Mouse (Mus musculus) liver, embryonic 13.5 days (tissue): Measurements from ENCODE around the gene Gm6034. TPM values are rescaled to one million over a fixed set of nuclear protein-coding genes. Genes with fewer than 3 reads are reported as not detected.
"Not testable (repeated sequence)": the region's sequence is repeated elsewhere in the genome, so short reads cannot be mapped to it uniquely, and the experiment has no call there.

Experiments
- ATAC-seq: fragments of 200-750 bp; cut with Nextera tagmentation; 2 replicates; pipeline ENCODE4 v1.8.0; 2017; ENCODE audit warnings: low read depth, mild to moderate bottlenecking, moderate number of reproducible peaks, moderate library complexity
- DNase-seq: peaks from one replicate; pipeline ENCODE4 v3.0.0; 2022
- H3K27ac ChIP-seq: fragments of 300-500 bp; sonication (generic); 2 replicates; pipeline ENCODE4 v1.5.1; 2015; ENCODE audit warnings: moderate library complexity, mild to moderate bottlenecking, inconsistent platforms
- H3K27me3 ChIP-seq: fragments of 300-500 bp; sonication (generic); 2 replicates; pipeline ENCODE4 v1.6.1; 2015; ENCODE audit warnings: mild to moderate bottlenecking, inconsistent platforms
- H3K36me3 ChIP-seq: fragments of 300-500 bp; sonication (generic); 2 replicates; pipeline ENCODE4 v1.6.1; 2015; ENCODE audit warnings: mild to moderate bottlenecking, inconsistent platforms
- H3K4me1 ChIP-seq: fragments of 300-500 bp; sonication (generic); replicated peaks from 2 replicates; pipeline ENCODE4 v1.6.1; 2015; ENCODE audit warnings: inconsistent platforms
- H3K4me2 ChIP-seq: fragments of 300-500 bp; sonication (generic); 2 replicates; pipeline ENCODE4 v1.6.1; 2015; ENCODE audit warnings: inconsistent platforms, mild to moderate bottlenecking, moderate library complexity
- H3K4me3 ChIP-seq: fragments of 300-500 bp; sonication (generic); replicated peaks from 2 replicates; pipeline ENCODE4 v1.5.1; 2015; ENCODE audit warnings: mild to moderate bottlenecking, inconsistent platforms
- H3K9ac ChIP-seq: fragments of 300-500 bp; sonication (generic); 2 replicates; pipeline ENCODE4 v1.6.1; 2015; ENCODE audit warnings: mild to moderate bottlenecking, inconsistent platforms
- H3K9me3 ChIP-seq: fragments of 300-500 bp; sonication (generic); replicated peaks from 2 replicates; pipeline ENCODE4 v1.6.1; 2016; ENCODE audit warnings: inconsistent platforms
- WGBS: fragments of 180-500 bp; shearing (Covaris S2); methylation state at CpG from one replicate; pipeline ENCODE4 v1.1.7; 2015; ENCODE audit not compliant: insufficient replicate concordance; 5-methylcytosine and 5-hydroxymethylcytosine counted together
- polyA plus RNA-seq: library from polyadenylated mRNA; unstranded; fragments of >200 nt; fragmentation: Nextera tagmentation; extraction: Ambion mirVana; gene quantifications from 2 replicates; pipeline ENCODE4 v1.2.1, GENCODE M21; 2015

Gm6034 gene
- polyA plus RNA-seq, 1 experiment from 2014 or later, result not detected

DNA sequence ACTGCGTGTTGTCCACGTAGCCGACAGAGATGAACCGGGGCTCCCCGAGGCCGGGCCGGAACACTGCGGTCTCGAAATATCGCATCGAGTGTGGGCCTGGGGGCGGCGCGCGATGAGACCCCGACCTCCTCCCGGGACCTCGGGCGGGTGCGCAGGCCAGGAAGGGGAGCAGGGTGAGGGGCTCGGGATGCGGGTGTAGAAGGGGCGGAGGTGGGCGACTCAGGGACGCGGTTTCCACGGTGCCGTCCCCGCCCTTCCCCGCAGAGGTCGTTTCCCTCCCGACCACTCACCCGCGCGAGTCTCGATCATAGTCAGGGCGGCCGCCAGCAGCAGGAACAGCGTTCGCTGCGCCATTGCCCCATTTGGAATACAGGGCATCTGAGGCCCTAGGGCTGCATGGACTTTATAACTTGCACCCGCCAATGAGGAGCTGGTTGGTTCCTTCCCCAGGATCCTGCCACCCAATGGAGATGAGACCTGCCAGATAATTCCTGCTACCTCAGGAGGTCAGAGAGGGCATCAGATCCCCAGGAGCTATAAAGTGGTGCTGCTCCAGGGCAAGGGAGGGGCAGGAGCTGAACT, 41.2 kb downstream of the Gm6034 start:
- Histone ChIP-seq H3K4me3 (peak overlapping the region; percentile 57), H3K9ac (peak overlapping the region; percentile 47; the same call in 1 of the 2 replicates), H3K9me3 (no peaks in the 10 kb centered on the region), H3K36me3 (no peaks in the 10 kb centered on the region), H3K27ac (no peak overlapping the region), H3K4me2 (peak overlapping the region; percentile 76), H3K4me1 (0 out of 2 replicates have a peak, but pooled peaks cover 6% of the 10 kb centered on the region), H3K27me3 (peaks cover 56% of the 10 kb centered on the region)
- DNase-seq, result no peak
- ATAC-seq, result no peak
- 1% methylated on average over 42 of the region's 42 CpGs for WGBS

DNA sequence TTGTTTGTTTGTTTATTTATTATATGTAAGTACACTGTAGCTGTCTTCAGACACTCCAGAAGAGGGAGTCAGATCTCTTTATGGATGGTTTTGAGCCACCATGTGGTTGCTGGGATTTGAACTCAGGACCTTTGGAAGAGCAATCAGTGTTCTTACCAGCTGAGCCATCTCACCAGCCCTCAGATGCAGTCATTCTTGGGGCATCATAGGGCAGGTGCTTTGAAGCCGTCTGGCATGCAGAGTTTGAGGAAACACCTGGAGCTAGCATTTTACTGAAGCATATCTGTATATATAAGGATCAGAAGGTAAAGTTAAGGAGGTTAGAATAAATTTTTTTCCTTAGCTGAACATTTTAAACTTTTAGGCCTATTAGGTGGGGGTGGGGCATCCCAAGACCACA, 43.2 kb downstream of the Gm6034 start:
- not testable (repeated sequence) for DNase-seq, H3K4me3 ChIP-seq, H3K27ac ChIP-seq, H3K9me3 ChIP-seq, ATAC-seq, H3K4me2 ChIP-seq, H3K36me3 ChIP-seq, H3K9ac ChIP-seq, H3K4me1 ChIP-seq
- WGBS, result 37% methylated on average over 1 of the region's 1 CpGs
- peaks cover 48% of the 10 kb centered on the region for H3K27me3 ChIP-seq

DNA sequence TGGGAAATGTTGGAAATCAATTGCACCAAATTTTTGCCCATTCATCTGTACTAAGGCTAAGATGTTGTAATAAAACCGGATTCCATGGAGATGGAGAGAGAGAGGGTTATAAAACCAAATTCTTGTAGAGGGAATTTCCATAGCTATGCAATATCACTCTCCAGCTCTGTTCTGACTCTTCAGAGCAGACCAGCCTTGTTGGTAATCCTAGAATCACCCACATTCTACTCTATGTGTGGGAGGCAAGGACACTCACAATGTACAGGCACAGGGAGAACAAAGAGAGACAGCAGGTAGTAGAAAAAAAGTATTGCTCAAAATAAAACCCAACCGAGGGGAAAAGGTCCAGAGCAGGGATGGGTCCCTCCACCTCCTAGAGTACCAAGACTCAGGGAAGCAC, 49.2 kb downstream of the Gm6034 start:
- not testable (repeated sequence) for H3K4me3 ChIP-seq, H3K4me1 ChIP-seq, H3K27ac ChIP-seq, H3K36me3 ChIP-seq, H3K9ac ChIP-seq, ATAC-seq, DNase-seq, H3K4me2 ChIP-seq, H3K9me3 ChIP-seq
- WGBS, result no CpG with 5 or more reads among the region's 2 CpGs
- H3K27me3 ChIP-seq, result peaks cover 17% of the 10 kb centered on the region; the same call in 1 of the 2 replicates

DNA sequence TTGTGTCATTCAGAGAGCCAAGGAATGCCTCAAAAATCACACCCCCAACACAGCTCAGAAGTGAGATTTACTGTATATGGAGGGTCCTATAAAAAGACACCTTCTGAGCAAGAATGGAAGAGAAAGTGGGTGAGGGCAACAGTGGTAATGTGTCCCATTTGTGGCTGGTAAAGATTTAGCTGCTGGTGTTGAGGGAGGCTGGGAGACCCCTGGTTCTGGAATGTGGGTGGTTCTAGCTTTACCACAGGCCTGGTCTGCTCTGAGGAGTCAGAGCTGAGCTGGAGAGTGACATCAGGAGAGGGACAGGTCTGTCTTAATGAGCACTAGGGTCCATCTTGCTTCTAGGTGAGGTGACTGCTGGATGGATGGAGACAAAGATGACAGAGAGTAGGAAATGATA, 49.8 kb downstream of the Gm6034 start:
- H3K27ac ChIP-seq, DNase-seq, H3K9ac ChIP-seq, H3K4me2 ChIP-seq, H3K9me3 ChIP-seq, H3K36me3 ChIP-seq, H3K4me3 ChIP-seq, ATAC-seq, H3K4me1 ChIP-seq: not testable (repeated sequence)
- H3K27me3 ChIP-seq, result peaks cover 17% of the 10 kb centered on the region; the same call in 1 of the 2 replicates

DNA sequence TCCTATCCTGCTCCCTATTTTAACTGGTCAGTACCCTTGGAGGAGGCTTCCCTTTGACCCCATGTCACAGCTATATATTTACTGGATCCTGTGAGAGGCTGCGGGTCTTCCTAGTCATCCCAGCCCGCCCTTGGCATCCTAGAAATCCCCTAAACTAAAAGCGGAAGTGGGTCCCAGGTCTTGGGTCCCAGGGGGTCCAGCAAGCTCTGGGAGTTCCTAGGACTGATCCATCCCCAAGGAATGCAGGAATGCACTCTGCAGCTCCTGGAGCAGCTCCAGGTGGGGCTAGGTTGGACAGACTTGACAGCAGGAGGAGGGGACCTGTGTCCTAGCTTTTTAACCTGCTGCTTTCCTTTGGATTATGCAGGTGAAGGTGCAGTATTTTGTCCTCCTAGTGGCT, 51.2 kb downstream of the Gm6034 start:
- no peaks in the 10 kb centered on the region for H3K9me3 ChIP-seq
- H3K4me2 ChIP-seq, result no peak overlapping the region
- H3K4me1 ChIP-seq, result no peaks in the 10 kb centered on the region
- no peak for ATAC-seq
- no peak for DNase-seq
- no peak overlapping the region for H3K4me3 ChIP-seq
- no peak overlapping the region for H3K27ac ChIP-seq
- H3K9ac ChIP-seq, result no peak overlapping the region
- no peaks in the 10 kb centered on the region for H3K36me3 ChIP-seq
- 15% methylated on average over 3 of the region's 3 CpGs for WGBS
- peaks cover 17% of the 10 kb centered on the region; the same call in 1 of the 2 replicates for H3K27me3 ChIP-seq

DNA sequence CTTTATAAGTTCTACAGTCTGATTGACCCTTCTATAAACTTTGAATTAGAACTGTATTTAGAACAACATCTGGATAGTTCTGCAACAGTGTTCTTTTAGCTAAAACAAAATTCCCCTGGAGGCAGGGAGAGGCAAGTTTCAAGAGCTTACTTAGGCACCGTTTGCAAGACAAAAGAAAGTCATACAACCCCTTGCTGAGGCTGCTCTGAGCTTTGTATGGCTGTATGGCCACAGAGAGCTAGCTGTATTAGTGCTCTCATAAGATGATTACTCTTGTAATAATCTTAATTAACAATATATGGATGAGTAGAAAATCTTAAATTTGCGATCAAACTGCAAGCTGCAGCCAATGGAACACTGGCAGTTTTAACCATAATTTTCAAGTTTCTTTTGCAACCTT, 56.8 kb downstream of the Gm6034 start:
- ATAC-seq, H3K36me3 ChIP-seq, H3K27me3 ChIP-seq, H3K9ac ChIP-seq, DNase-seq, H3K27ac ChIP-seq, H3K4me3 ChIP-seq, H3K4me2 ChIP-seq, H3K9me3 ChIP-seq, H3K4me1 ChIP-seq: not testable (repeated sequence)
- 58% methylated on average over 2 of the region's 2 CpGs for WGBS

DNA sequence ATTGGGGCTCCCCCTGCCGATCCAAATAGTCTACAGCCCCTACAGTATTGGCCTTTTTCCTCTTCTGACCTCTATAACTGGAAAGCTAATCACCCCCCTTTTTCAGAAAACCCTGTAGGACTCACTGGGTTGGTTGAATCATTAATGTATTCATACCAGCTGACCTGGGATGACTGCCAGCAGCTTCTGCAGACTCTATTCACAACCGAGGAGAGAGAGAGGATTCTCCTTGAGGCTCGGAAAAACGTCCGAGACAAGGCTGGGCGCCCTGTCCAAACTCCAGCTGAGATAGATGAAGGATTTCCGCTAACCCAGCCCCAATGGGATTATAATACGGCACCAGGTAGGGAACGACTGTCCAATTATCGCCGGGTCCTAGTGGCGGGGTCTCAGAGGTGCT, 59.3 kb downstream of the Gm6034 start:
- ATAC-seq, H3K36me3 ChIP-seq, H3K4me2 ChIP-seq, H3K4me1 ChIP-seq, H3K27ac ChIP-seq, H3K9me3 ChIP-seq, H3K27me3 ChIP-seq, DNase-seq, H3K4me3 ChIP-seq, H3K9ac ChIP-seq: not testable (repeated sequence)
- 75% methylated on average over 11 of the region's 12 CpGs for WGBS

Other genes with a start within 250 kb of the Gm6034 start
- gene Ier3, start 221.3 kb upstream of the Gm6034 start, polyA plus RNA-seq, result 21.6 and 23.2 TPM in 2 replicates
- gene Flot1, start 219.7 kb upstream of the Gm6034 start, polyA plus RNA-seq, result 38.2 and 38.5 TPM in 2 replicates
- gene Tubb5, start 204.7 kb upstream of the Gm6034 start, polyA plus RNA-seq, result 520 and 547 TPM in 2 replicates
- gene Mdc1, start 201.4 kb upstream of the Gm6034 start, polyA plus RNA-seq, result 8.0 and 8.8 TPM in 2 replicates
- gene Nrm, start 181.6 kb upstream of the Gm6034 start, polyA plus RNA-seq, result 23.0 and 25.4 TPM in 2 replicates
- 8.0 and 11.8 TPM in 2 replicates for gene Ppp1r18, start 177.4 kb upstream of the Gm6034 start, polyA plus RNA-seq
- gene Dhx16, start 163.1 kb upstream of the Gm6034 start, polyA plus RNA-seq, result 35.2 and 40.3 TPM in 2 replicates
- gene 2310061I04Rik, start 145.5 kb upstream of the Gm6034 start, polyA plus RNA-seq, result 14.3 and 15.1 TPM in 2 replicates
- 9.3 and 9.9 TPM in 2 replicates for gene Atat1, start 132.9 kb upstream of the Gm6034 start, polyA plus RNA-seq
- gene Mrps18b, start 126.6 kb upstream of the Gm6034 start, polyA plus RNA-seq, result 105 and 106 TPM in 2 replicates
- gene Ppp1r10, start 126.5 kb upstream of the Gm6034 start, polyA plus RNA-seq, result 19.4 and 27.5 TPM in 2 replicates
- gene Abcf1, start 73.2 kb upstream of the Gm6034 start, polyA plus RNA-seq, result 81.3 and 110 TPM in 2 replicates
- 14.6 and 15.2 TPM in 2 replicates for gene Gnl1, start 63.1 kb upstream of the Gm6034 start, polyA plus RNA-seq
- gene Prr3, start 62.7 kb upstream of the Gm6034 start, polyA plus RNA-seq, result 8.3 and 8.7 TPM in 2 replicates
- 5.2 and 5.7 TPM in 2 replicates for gene H2-T24, start 22.4 kb upstream of the Gm6034 start, polyA plus RNA-seq
- gene H2-T23, start 10.1 kb upstream of the Gm6034 start, polyA plus RNA-seq, result 23.1 and 24.0 TPM in 2 replicates
- 9.2 and 9.4 TPM in 2 replicates for gene H2-T22, start 214 bp upstream of the Gm6034 start, polyA plus RNA-seq
- 0.08 TPM in 1 of 2 replicates, not detected in the other for gene Gm11127, start 15.4 kb downstream of the Gm6034 start, polyA plus RNA-seq
- gene Gm19684, start 78.7 kb downstream of the Gm6034 start, polyA plus RNA-seq, result not detected in 2 replicates
- gene Gm7030, start 86.5 kb downstream of the Gm6034 start, polyA plus RNA-seq, result not detected in 2 replicates
- gene Gm8909, start 125.6 kb downstream of the Gm6034 start, polyA plus RNA-seq, result not detected in 2 replicates
- not detected in 2 replicates for gene H2-T3, start 147.3 kb downstream of the Gm6034 start, polyA plus RNA-seq
- gene Rpp21, start 215.1 kb downstream of the Gm6034 start, polyA plus RNA-seq, result 60.0 and 75.1 TPM in 2 replicates
- 6.1 and 6.7 TPM in 2 replicates for gene Trim39, start 229.3 kb downstream of the Gm6034 start, polyA plus RNA-seq
- not detected in 2 replicates for gene H2-M10.2, start 243.5 kb downstream of the Gm6034 start, polyA plus RNA-seq